Mouse (Mus musculus): ENCODE results near the gene Ssr3. TPM values are rescaled to one million over a fixed set of nuclear protein-coding genes. Genes with fewer than 3 reads are reported as not detected.

The Ssr3 gene
- total and polyA plus RNA-seq, 3 experiments = 105 to 131 (median 125) TPM

GRCm38 (mm10) chr3:65417913-65418594, 25.6 kb upstream of the Ssr3 start (continued):
- TF ChIP-seq ETS1 (IDR thresholded peaks at IDR 0.05; ENCODE audit: low read depth, low read length) = peak; percentile 42; the same call in 1 of the 2 replicates
- peak; percentile 68 to 72 for TF ChIP-seq EP300 (IDR thresholded peaks at IDR 0.05; ENCODE audit: low read depth in 1 of 2, low read length in 2 of 2)
- TF ChIP-seq SMC3 (IDR thresholded peaks at IDR 0.05; ENCODE audit: low read depth, low read length) = no peak
- peak; percentile 35; the same call in 1 of the 2 replicates for TF ChIP-seq TCF12 (IDR thresholded peaks at IDR 0.05; ENCODE audit: low read depth, low read length)
- TF ChIP-seq TBP (IDR thresholded peaks at IDR 0.05; ENCODE audit: low read depth, low read length) = peak; percentile 79
- no peak for TF ChIP-seq ZNF384 (IDR thresholded peaks at IDR 0.05; ENCODE audit: low read depth, low read length)

GRCm38 (mm10) chr3:65416571-65416970, 24.1 kb upstream of the Ssr3 start:
- Histone ChIP-seq H3K9ac (ENCODE audit: control insufficient read depth, low read depth, low read length, poor library complexity, severe bottlenecking) (no peak overlapping the region), H3K9me3 (replicated peaks; ENCODE audit: insufficient read depth, low read length) (no peaks in the 10 kb centered on the region), H3K27me3 (ENCODE audit: control insufficient read depth in 1 of 2, insufficient read depth in 2 of 2, low read length in 2 of 2) (no peaks in the 10 kb centered on the region), H3K27ac (ENCODE audit: control insufficient read depth, low read depth, low read length) (no peak overlapping the region), H3K79me2 (ENCODE audit: control insufficient read depth, insufficient read depth, low read length, poor library complexity) (no peaks in the 10 kb centered on the region), H3K4me1 (ENCODE audit: control insufficient read depth in 1 of 2, insufficient read depth in 2 of 2, low read length in 2 of 2) (peaks cover 8 to 13% of the 10 kb centered on the region in 2 experiments), H3K36me3 (ENCODE audit: control insufficient read depth in 1 of 2, insufficient read depth in 2 of 2, low read length in 2 of 2) (peaks cover 0 to 15% of the 10 kb centered on the region in 2 experiments; a peak in 2 of 4 replicates), H3K4me3 (ENCODE audit: control insufficient read depth in 1 of 2, insufficient read depth in 1 of 2, low read depth in 2 of 2, low read length in 2 of 2) (no peak overlapping the region)
- no peak for DNase-seq (ENCODE audit: low read depth, low spot score)
- TF ChIP-seq TAL1 (IDR thresholded peaks at IDR 0.05; ENCODE audit: low read length) (no peak), POLR2AphosphoS2 (IDR thresholded peaks at IDR 0.05; ENCODE audit: low read length) (no peak), ZMIZ1 (IDR thresholded peaks at IDR 0.05; ENCODE audit: low read depth, low read length) (no peak), USF1 (IDR thresholded peaks at IDR 0.05; ENCODE audit: low read depth, low read length) (no peak)

GRCm38 (mm10) chr3:65407891-65408290, 15.5 kb upstream of the Ssr3 start:
- Histone ChIP-seq H3K27ac (ENCODE audit: control insufficient read depth, low read depth, low read length) (no peak overlapping the region), H3K4me1 (ENCODE audit: control insufficient read depth in 1 of 2, insufficient read depth in 2 of 2, low read length in 2 of 2) (no peaks in the 10 kb centered on the region), H3K4me3 (ENCODE audit: control insufficient read depth in 1 of 2, insufficient read depth in 1 of 2, low read depth in 2 of 2, low read length in 2 of 2) (no peak overlapping the region), H3K27me3 (ENCODE audit: control insufficient read depth in 1 of 2, insufficient read depth in 2 of 2, low read length in 2 of 2) (no peaks in the 10 kb centered on the region), H3K79me2 (ENCODE audit: control insufficient read depth, insufficient read depth, low read length, poor library complexity) (no peaks in the 10 kb centered on the region), H3K36me3 (ENCODE audit: control insufficient read depth in 1 of 2, insufficient read depth in 2 of 2, low read length in 2 of 2) (no peaks in the 10 kb centered on the region), H3K9ac (ENCODE audit: control insufficient read depth, low read depth, low read length, poor library complexity, severe bottlenecking) (no peak overlapping the region), H3K9me3 (replicated peaks; ENCODE audit: insufficient read depth, low read length) (no peaks in the 10 kb centered on the region)
- DNase-seq (ENCODE audit: low read depth, low spot score) = no peak
- TF ChIP-seq CTCF (IDR thresholded peaks at IDR 0.05 in 2 of 3, conservative IDR thresholded peaks at IDR 0.05 in 1 of 3; ENCODE audit: control insufficient read depth in 1 of 3, insufficient read depth in 1 of 3, low read depth in 2 of 3, low read length in 3 of 3, poor library complexity in 1 of 3, severe bottlenecking in 1 of 3) = no peak
- TF ChIP-seq MEF2A (IDR thresholded peaks at IDR 0.05; ENCODE audit: extremely low read depth, insufficient replicate concordance, low read depth, low read length, poor library complexity, severe bottlenecking) = no peak
- TF ChIP-seq MYC (IDR thresholded peaks at IDR 0.05; ENCODE audit: low read depth, low read length) = no peak
- no peak for TF ChIP-seq ZKSCAN1 (IDR thresholded peaks at IDR 0.05; ENCODE audit: low read depth, low read length)
- no peak for TF ChIP-seq GABPA (IDR thresholded peaks at IDR 0.05; ENCODE audit: low read depth, low read length)
- no peak for TF ChIP-seq CHD1 (IDR thresholded peaks at IDR 0.05; ENCODE audit: low read depth, low read length)
- TF ChIP-seq E2F4 (IDR thresholded peaks at IDR 0.05; ENCODE audit: borderline replicate concordance, low read depth, low read length) = no peak
- TF ChIP-seq MAZ (IDR thresholded peaks at IDR 0.05; ENCODE audit: low read depth, low read length) = no peak
- TF ChIP-seq ETS1 (IDR thresholded peaks at IDR 0.05; ENCODE audit: low read depth, low read length) = no peak
- no peak for TF ChIP-seq RAD21 (IDR thresholded peaks at IDR 0.05; ENCODE audit: low read depth, low read length)
